Comparison of ENCODE assay signal across 9 mouse cellular contexts in genomic region chr7:64889919-64890318, GRCm38 (mm10). TPM values are rescaled to one million over a fixed set of nuclear protein-coding genes. Genes with fewer than 3 reads are reported as not detected.
DNase-seq lines count a peak whose midpoint lies in the region; ATAC-seq and TF ChIP-seq lines count a peak whose summit lies in the region.
"Had no signal": no experiment of that assay in that cellular context is flagged by ENCODE, and none has a peak within 500 bp of the region (broad histone marks: within the 10 kb centered on the region; RNA-seq: fewer than 3 reads in every experiment).

No protein-coding gene starts in this region.

- no peak overlapping the region for H3K4me3 ChIP-seq in limb, embryonic 14.5 days (replicated peaks; ENCODE audit: low read length)
- no peak overlapping the region for H3K4me3 ChIP-seq in limb, embryonic 10.5 days
- H3K4me3 ChIP-seq in neural tube, embryonic 14.5 days (ENCODE audit: low read depth, low read length) = no peak overlapping the region
- H3K4me3 ChIP-seq: liver, embryonic 13.5 days had no signal

- H3K4me2 ChIP-seq in limb, embryonic 14.5 days (replicated peaks; ENCODE audit: low read depth, low read length, severe bottlenecking) = no peak overlapping the region
- H3K4me2 ChIP-seq in neural tube, embryonic 14.5 days (ENCODE audit: low read depth, low read length) = no peak overlapping the region
- H3K4me2 ChIP-seq: liver, embryonic 13.5 days had no signal

- H3K27me3 ChIP-seq in limb, embryonic 14.5 days (ENCODE audit: control insufficient read depth, insufficient read depth, low read length) = no peaks in the 10 kb centered on the region
- H3K27me3 ChIP-seq in limb, embryonic 10.5 days (ENCODE audit: low read depth, poor library complexity, severe bottlenecking) = no peaks in the 10 kb centered on the region
- no peaks in the 10 kb centered on the region for H3K27me3 ChIP-seq in neural tube, embryonic 14.5 days (ENCODE audit: control insufficient read depth, insufficient read depth, low read length)
- H3K27me3 ChIP-seq: liver, embryonic 13.5 days had no signal

- TF ChIP-seq POLR2A in limb, embryonic 14.5 days (IDR thresholded peaks at IDR 0.05; ENCODE audit: borderline replicate concordance, extremely low read depth, insufficient read depth, insufficient read length) = no peak

- H3K36me3 ChIP-seq in limb, embryonic 14.5 days (ENCODE audit: control insufficient read depth, insufficient read depth, low read length) = no peaks in the 10 kb centered on the region
- H3K36me3 ChIP-seq in limb, embryonic 10.5 days = no peaks in the 10 kb centered on the region
- no peaks in the 10 kb centered on the region for H3K36me3 ChIP-seq in neural tube, embryonic 14.5 days (ENCODE audit: control insufficient read depth, insufficient read depth, low read length)
- H3K36me3 ChIP-seq: liver, embryonic 13.5 days had no signal

- no peaks in the 10 kb centered on the region for H3K9me3 ChIP-seq in limb, embryonic 14.5 days (ENCODE audit: control insufficient read depth, low read length)
- no peaks in the 10 kb centered on the region for H3K9me3 ChIP-seq in limb, embryonic 10.5 days (replicated peaks)
- no peaks in the 10 kb centered on the region for H3K9me3 ChIP-seq in neural tube, embryonic 14.5 days (ENCODE audit: control insufficient read depth, low read length)
- H3K9me3 ChIP-seq: liver, embryonic 13.5 days had no signal

- no peaks in the 10 kb centered on the region for H3K4me1 ChIP-seq in limb, embryonic 14.5 days (ENCODE audit: control insufficient read depth, insufficient read depth, low read length)
- no peaks in the 10 kb centered on the region for H3K4me1 ChIP-seq in limb, embryonic 10.5 days
- no peaks in the 10 kb centered on the region for H3K4me1 ChIP-seq in neural tube, embryonic 14.5 days (ENCODE audit: control insufficient read depth, insufficient read depth, low read length)
- H3K4me1 ChIP-seq: liver, embryonic 13.5 days had no signal

- WGBS in limb, embryonic 14.5 days = 79% methylated on average over 9 of the region's 9 CpGs
- 92% methylated on average over 9 of the region's 9 CpGs for WGBS in limb, embryonic 10.5 days
- WGBS in neural tube, embryonic 14.5 days = 69% methylated on average over 9 of the region's 9 CpGs

- ATAC-seq in limb, embryonic 14.5 days (ENCODE audit: low FRiP score, low read depth) = no peak
- peak; percentile 75; the same call in 1 of the 2 replicates for ATAC-seq in neural tube, embryonic 14.5 days (ENCODE audit: low read depth)
- no peak for ATAC-seq in activated CD4-positive, CD25-positive, alpha-beta regulatory T cell, adult 4 months

- no peak overlapping the region for H3K9ac ChIP-seq in limb, embryonic 14.5 days (ENCODE audit: low read depth, low read length, severe bottlenecking)
- H3K9ac ChIP-seq in neural tube, embryonic 14.5 days (replicated peaks; ENCODE audit: low read depth, low read length) = no peak overlapping the region
- H3K9ac ChIP-seq: liver, embryonic 13.5 days had no signal

- H3K27ac ChIP-seq in limb, embryonic 14.5 days (replicated peaks; ENCODE audit: low read depth, low read length) = no peak overlapping the region
- H3K27ac ChIP-seq in limb, embryonic 10.5 days = no peak overlapping the region
- H3K27ac ChIP-seq in neural tube, embryonic 14.5 days (ENCODE audit: low read depth, low read length) = no peak overlapping the region
- H3K27ac ChIP-seq: liver, embryonic 13.5 days had no signal

- DNase-seq in cerebellum, postnatal 14 days = peak; percentile 22 to 31
- no peak for DNase-seq in cerebellum, adult 11-12 months
- DNase-seq in limb, embryonic 14.5 days (ENCODE audit: low spot score) = peak; percentile 58
- no peak for DNase-seq in limb, embryonic 10.5 days (ENCODE audit: low spot score)
- peak; percentile 60 for DNase-seq in heart, adult 8-10 months (ENCODE audit: low spot score)
- DNase-seq in thymus, postnatal 4 days = no peak
- DNase-seq: liver, embryonic 13.5 days had no signal

RNA-seq across cellular contexts. Expression of gene Nsmce3, which starts 17.1 kb away (rescaled TPM):
- 7.1 and 8.0 TPM in 2 replicates for polyA plus RNA-seq in limb, embryonic 14.5 days (2012; rRNA removed)
- polyA plus RNA-seq in limb, embryonic 14.5 days (2014; fragmentation: Nextera tagmentation; extraction: Ambion mirVana) = 11.3 and 12.4 TPM in 2 replicates
- 9.9 and 10.2 TPM in 2 replicates for polyA plus RNA-seq in limb, embryonic 10.5 days (2016; fragmentation: Nextera tagmentation; extraction: Ambion mirVana)
- 1 to 10 TPM; 3.1 to 3.4 (median 3.2) TPM for total RNA-seq in heart, adult 8-10 months (2022)
- 10.8 and 11.8 TPM in 2 replicates for polyA plus RNA-seq in neural tube, embryonic 14.5 days (2014; fragmentation: Nextera tagmentation; extraction: Ambion mirVana)
- polyA plus RNA-seq in activated CD4-positive, CD25-positive, alpha-beta regulatory T cell, adult 4 months (2017; shearing (Covaris generic)) = 1 to 10 TPM; 3.7 to 4.2 TPM

Comparison
In these comparisons a context has a peak if more than half of its experiments do, and no peak if none do; other contexts are left out.
1. DNase-seq: peak in cerebellum, postnatal 14 days (2 of 2), limb, embryonic 14.5 days (single experiment) and heart, adult 8-10 months (single experiment); none in cerebellum, adult 11-12 months (single experiment), limb, embryonic 10.5 days (single experiment) and thymus, postnatal 4 days (single experiment).